Mouse (Mus musculus): Measurements from ENCODE around the gene Lenep.

Lenep gene

GRCm38 (mm10) chr3:89391663-89392511 lies 10.7 kb downstream of the Lenep start:
- peak; percentile 67 to 69 for DNase-seq (ENCODE audit: low spot score in 2 of 2)

- DNase-seq (ENCODE audit: low spot score in 2 of 2) = no peak
These were observed 11.6 kb downstream of the Lenep start for GRCm38 (mm10) chr3:89390699-89391662.

GRCm38 (mm10) chr3:89390111-89390515 lies 12.5 kb downstream of the Lenep start:
- DNase-seq (ENCODE audit: low spot score in 2 of 2) = peak in 1 of 2 experiments; percentile 47

GRCm38 (mm10) chr3:89388901-89389740 lies 13.5 kb downstream of the Lenep start:
- DNase-seq (ENCODE audit: low spot score in 2 of 2) = no peak

GRCm38 (mm10) chr3:89388134-89388881 lies 14.3 kb downstream of the Lenep start:
- DNase-seq (ENCODE audit: low spot score in 2 of 2) = peak in 1 of 2 experiments; percentile 41

GRCm38 (mm10) chr3:89387632-89388031 lies 15.0 kb downstream of the Lenep start:
- DNase-seq (ENCODE audit: low spot score in 2 of 2) = peak in 1 of 2 experiments; percentile 49

GRCm38 (mm10) chr3:89386438-89387420 lies 15.9 kb downstream of the Lenep start:
- DNase-seq (ENCODE audit: low spot score in 2 of 2) = no peak

GRCm38 (mm10) chr3:89385451-89385850 lies 17.1 kb downstream of the Lenep start:
- no peak for DNase-seq (ENCODE audit: low spot score in 2 of 2)

- DNase-seq (ENCODE audit: low spot score in 2 of 2) = peak; percentile 75 to 77
These were observed 18.1 kb downstream of the Lenep start for GRCm38 (mm10) chr3:89384331-89385076.

GRCm38 (mm10) chr3:89383651-89384255 lies 18.8 kb downstream of the Lenep start:
- DNase-seq (ENCODE audit: low spot score in 2 of 2) = no peak

GRCm38 (mm10) chr3:89382950-89383349 lies 19.6 kb downstream of the Lenep start:
- no peak for DNase-seq (ENCODE audit: low spot score in 2 of 2)

GRCm38 (mm10) chr3:89382033-89382882 lies 20.3 kb downstream of the Lenep start:
- DNase-seq (ENCODE audit: low spot score in 2 of 2) = no peak

GRCm38 (mm10) chr3:89381233-89381632 lies 21.4 kb downstream of the Lenep start:
- no peak for DNase-seq (ENCODE audit: low spot score in 2 of 2)

GRCm38 (mm10) chr3:89380711-89381110 lies 21.9 kb downstream of the Lenep start:
- no peak for DNase-seq (ENCODE audit: low spot score in 2 of 2)

- DNase-seq (ENCODE audit: low spot score in 2 of 2) = no peak
These were observed 22.3 kb downstream of the Lenep start for GRCm38 (mm10) chr3:89380291-89380690.

- no peak for DNase-seq (ENCODE audit: low spot score in 2 of 2)
These were observed 23.0 kb downstream of the Lenep start for GRCm38 (mm10) chr3:89379388-89380131.

All from urinary bladder, adult 18-20 months (tissue).